Mouse (Mus musculus) MEL (cell line): Measurements from ENCODE around the gene Tas2r143.

Source experiments
- CTCF ChIP-seq, 3 experiments: IDR thresholded peaks in 2 of 3; conservative IDR thresholded peaks in 1 of 3; 2 replicates each; pipeline ENCODE4 v1.5.1; 2011 to 2012; ENCODE audit warnings: low read length in 3 of 3, low read depth in 2 of 3, mild to moderate bottlenecking in 2 of 3, improper control_type of control experiment in 1 of 3, inconsistent platforms in 1 of 3, mixed read lengths in 1 of 3, moderate library complexity in 1 of 3; ENCODE audit not compliant: control insufficient read depth in 1 of 3, insufficient read depth in 1 of 3, poor library complexity in 1 of 3, severe bottlenecking in 1 of 3
- EP300 ChIP-seq, 2 experiments: IDR thresholded peaks; 2 replicates each; pipeline ENCODE4 v1.6.1; 2011; ENCODE audit warnings: improper control_type of control experiment in 2 of 2, low read length in 2 of 2, low read depth in 1 of 2, mild to moderate bottlenecking in 1 of 2
- MAX ChIP-seq: IDR thresholded peaks from 2 replicates; pipeline ENCODE4 v1.6.1; 2011; ENCODE audit warnings: low read length, improper control_type of control experiment
- POLR2A ChIP-seq, 2 experiments: IDR thresholded peaks; 2 replicates each; pipeline ENCODE4 v1.6.1; 2011 to 2012; ENCODE audit warnings: low read length in 2 of 2, mild to moderate bottlenecking in 2 of 2, control low read depth in 1 of 2, improper control_type of control experiment in 1 of 2, low read depth in 1 of 2, moderate library complexity in 1 of 2; ENCODE audit not compliant: control insufficient read depth in 1 of 2, insufficient read depth in 1 of 2, poor library complexity in 1 of 2
- RAD21 ChIP-seq: IDR thresholded peaks from 2 replicates; pipeline ENCODE4 v1.6.1; 2011; ENCODE audit warnings: mild to moderate bottlenecking, low read depth, low read length, improper control_type of control experiment
- UBTF ChIP-seq: IDR thresholded peaks from 2 replicates; pipeline ENCODE4 v1.6.1; 2012; ENCODE audit warnings: low read depth, mild to moderate bottlenecking, inconsistent platforms, low read length, improper control_type of control experiment, moderate library complexity, borderline replicate concordance; ENCODE audit not compliant: insufficient read depth
- USF1 ChIP-seq: IDR thresholded peaks from 2 replicates; pipeline ENCODE4 v1.6.1; 2014; ENCODE audit warnings: low read depth, mild to moderate bottlenecking, inconsistent platforms, low read length, improper control_type of control experiment, moderate library complexity
- ZNF384 ChIP-seq: IDR thresholded peaks from 2 replicates; pipeline ENCODE4 v1.6.1; 2012; ENCODE audit warnings: low read depth, mild to moderate bottlenecking, inconsistent platforms, low read length, improper control_type of control experiment

DNA sequence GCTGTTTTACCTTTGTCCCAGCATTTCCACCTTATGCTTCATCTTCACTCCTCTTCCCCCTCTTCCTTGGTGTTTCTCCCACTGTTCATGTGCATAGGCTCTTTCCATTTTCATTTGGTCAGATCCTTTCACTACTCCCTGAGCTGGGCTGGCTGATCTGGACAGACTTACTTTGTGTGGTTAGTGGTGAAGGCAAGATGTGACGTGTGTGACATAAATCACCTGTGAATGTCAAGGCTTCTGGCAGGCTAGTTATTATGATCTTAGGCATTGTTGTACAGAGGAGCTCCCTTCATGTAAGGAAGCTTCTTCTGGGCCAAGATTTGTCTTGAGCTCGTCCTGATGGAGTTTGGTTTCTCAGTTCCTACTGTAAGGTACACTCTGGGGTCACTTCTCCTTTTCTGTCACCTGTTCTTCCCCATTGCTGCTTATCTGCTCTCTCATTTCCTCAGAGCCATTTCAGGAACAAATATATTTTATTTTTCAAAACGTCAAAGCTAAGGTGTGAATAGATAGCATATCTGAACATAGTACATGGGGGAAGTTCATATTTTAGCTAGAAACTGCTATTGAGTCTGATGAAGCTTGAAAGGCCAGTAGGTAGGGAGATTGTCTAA is 2.9 kb upstream of the Tas2r143 start:
- no peak for TF ChIP-seq USF1
- TF ChIP-seq RAD21 = no peak
- no peak for TF ChIP-seq POLR2A (IDR thresholded peaks at IDR 0.05; ENCODE audit: control insufficient read depth in 1 of 2, insufficient read depth in 1 of 2, low read depth in 1 of 2, low read length in 2 of 2, poor library complexity in 1 of 2)
- TF ChIP-seq CTCF (IDR thresholded peaks at IDR 0.05 in 2 of 3, conservative IDR thresholded peaks at IDR 0.05 in 1 of 3; ENCODE audit: control insufficient read depth in 1 of 3, insufficient read depth in 1 of 3, low read depth in 2 of 3, low read length in 3 of 3, poor library complexity in 1 of 3, severe bottlenecking in 1 of 3) = no peak
- peak; percentile 53 to 57; a peak in 2 of 4 replicates for TF ChIP-seq EP300 (IDR thresholded peaks at IDR 0.05; ENCODE audit: low read depth in 1 of 2, low read length in 2 of 2)
- no peak for TF ChIP-seq MAX
- TF ChIP-seq ZNF384 = no peak
- TF ChIP-seq UBTF = no peak
